Mouse (Mus musculus) CD4-positive, CD25-positive, alpha-beta regulatory T cell, adult 4 months (primary cell): ENCODE results near the gene Ino80. TPM values are rescaled to one million over a fixed set of nuclear protein-coding genes. Genes with fewer than 3 reads are reported as not detected.
A peak's percentile ranks its signal among the peaks of the same experiment; 100 is the strongest.

Experiments
- ATAC-seq: one replicate; pipeline ENCODE4 v1.8.0; 2017
- polyA plus RNA-seq, 2 experiments: library from polyadenylated mRNA; unstranded; fragments of 100-300 nt; shearing (Covaris generic); gene quantifications; one replicate each; pipeline ENCODE4 v1.2.1; 2017

The Ino80 gene
- polyA plus RNA-seq, 2 experiments from 2014 or later = 8.0 to 9.3 TPM

- ATAC-seq = peak; percentile 96
Observed at GRCm38 (mm10) chr2:119436988-119437387, 40.5 kb downstream of the Ino80 start.

DNA sequence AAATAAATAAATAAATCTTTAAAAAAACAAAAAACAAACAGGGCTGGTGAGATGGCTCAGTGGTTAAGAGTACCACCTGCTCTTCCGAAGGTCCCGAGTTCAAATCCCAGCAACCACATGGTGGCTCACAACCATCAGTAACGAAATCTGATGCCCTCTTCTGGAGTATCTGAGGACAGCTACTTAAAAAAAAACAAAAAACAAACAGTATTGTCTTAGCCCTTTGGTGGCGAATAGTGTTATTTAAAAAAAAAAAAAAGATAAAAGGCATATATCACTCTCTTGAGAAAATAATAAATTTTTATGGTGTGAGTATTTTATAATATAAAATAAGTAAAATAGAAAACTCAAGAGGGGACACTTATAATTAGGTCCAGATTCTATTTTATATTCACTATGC is 41.0 kb downstream of the Ino80 start:
- no peak for ATAC-seq

DNA sequence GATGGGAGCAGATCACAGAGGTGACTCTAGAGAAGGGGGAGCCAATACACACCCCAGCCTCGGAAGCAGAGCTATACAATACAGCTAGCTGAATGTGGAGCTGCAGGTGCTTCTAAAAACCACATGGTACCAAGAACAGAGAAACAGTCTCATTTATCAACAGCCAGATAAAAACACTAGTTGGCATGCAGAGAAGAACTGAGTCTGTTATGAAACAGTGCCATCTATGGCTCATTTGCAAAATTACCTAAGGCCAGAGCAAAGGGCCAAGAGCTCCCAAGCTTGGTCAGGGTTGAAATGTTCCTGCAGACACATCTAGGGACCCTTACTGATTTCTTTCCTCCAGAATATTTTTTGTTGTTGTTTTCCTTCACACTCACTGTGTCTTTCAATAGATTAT is 63.7 kb downstream of the Ino80 start:
- no peak for ATAC-seq

DNA sequence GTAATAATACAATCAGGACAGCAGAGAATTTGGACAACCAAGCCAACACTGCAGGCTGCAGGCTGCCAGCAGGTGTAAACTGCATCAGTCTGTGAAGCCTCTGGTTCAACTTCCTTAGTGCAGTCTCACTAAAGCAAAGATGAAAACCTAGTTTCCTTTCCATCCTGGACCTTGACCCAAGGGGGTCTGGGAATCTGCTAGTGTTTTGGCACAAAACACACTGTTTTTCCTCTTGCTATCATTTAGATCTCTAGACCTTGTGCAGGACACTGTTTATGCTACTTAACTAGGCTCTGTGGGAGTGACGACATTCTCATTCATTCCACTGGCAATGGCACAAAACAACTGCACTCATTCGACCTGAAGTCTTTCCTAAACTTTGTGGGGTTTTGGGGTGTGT is 65.8 kb downstream of the Ino80 start:
- no peak for ATAC-seq

DNA sequence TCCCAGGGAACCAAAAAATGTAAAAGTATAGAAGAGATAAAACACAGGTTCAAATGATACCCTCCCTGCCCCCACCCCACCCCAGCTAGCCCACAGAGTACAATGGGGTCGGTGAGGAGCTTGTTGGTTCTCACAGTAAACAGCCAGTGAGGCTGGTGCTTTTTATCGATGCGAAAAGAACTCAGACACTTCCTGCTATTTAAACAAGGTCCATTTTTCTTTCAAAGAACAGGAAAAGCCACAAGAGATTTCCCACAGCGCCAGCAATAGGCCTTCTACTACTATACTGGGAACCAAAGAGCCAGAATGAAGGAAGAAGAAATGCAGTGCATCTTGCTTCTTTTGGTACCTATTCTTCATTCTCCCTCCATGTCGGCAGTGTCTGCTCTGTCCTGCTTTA is 66.5 kb downstream of the Ino80 start:
- ATAC-seq = no peak

GRCm38 (mm10) chr2:119408733-119409132 is 68.8 kb downstream of the Ino80 start:
- ATAC-seq = no peak

GRCm38 (mm10) chr2:119408278-119408677 is 69.2 kb downstream of the Ino80 start:
- ATAC-seq = no peak

DNA sequence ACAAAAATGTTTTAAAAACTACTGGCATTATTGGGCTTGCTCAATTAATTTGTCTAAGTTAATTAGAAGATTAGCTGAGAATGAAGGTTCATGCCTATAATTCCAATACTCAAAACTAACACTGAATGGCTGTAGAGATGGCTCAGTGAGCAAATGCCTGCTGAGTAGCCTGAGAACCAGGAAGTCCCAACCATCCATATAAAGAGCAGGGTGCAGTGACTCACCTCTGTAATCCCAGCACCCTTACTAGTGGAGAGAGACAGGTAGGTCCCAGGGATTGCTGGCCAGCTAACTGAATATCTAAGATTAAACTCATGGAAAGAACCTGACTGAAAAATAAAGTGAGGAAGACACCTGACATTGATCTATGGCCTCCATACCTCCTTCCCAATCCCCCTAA is 78.2 kb downstream of the Ino80 start:
- ATAC-seq = no peak

- ATAC-seq = no peak
Observed at GRCm38 (mm10) chr2:119398665-119399064, 78.8 kb downstream of the Ino80 start.

DNA sequence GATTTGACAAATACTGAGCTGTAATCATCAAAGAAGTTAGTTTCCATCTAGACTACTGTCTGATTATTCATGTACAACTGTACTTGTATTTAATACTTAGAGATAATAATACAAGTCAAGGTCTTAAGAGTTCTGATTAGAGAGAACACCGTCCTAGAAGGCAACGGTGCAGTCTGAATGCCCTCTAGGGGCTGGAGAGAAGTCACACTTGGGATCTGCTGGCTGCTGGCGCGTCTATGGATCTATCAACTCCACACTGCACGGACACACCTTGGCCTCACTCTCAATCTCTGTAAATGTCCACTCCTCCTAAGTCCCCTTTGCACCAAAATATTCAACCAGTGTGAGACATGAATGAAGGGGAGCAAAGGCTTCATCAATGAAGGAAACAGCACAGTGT is 79.2 kb downstream of the Ino80 start:
- no peak for ATAC-seq

- ATAC-seq = no peak
Observed at GRCm38 (mm10) chr2:119389992-119390391, 87.5 kb downstream of the Ino80 start.

- no peak for ATAC-seq
Observed at GRCm38 (mm10) chr2:119388266-119388665, 89.2 kb downstream of the Ino80 start.

DNA sequence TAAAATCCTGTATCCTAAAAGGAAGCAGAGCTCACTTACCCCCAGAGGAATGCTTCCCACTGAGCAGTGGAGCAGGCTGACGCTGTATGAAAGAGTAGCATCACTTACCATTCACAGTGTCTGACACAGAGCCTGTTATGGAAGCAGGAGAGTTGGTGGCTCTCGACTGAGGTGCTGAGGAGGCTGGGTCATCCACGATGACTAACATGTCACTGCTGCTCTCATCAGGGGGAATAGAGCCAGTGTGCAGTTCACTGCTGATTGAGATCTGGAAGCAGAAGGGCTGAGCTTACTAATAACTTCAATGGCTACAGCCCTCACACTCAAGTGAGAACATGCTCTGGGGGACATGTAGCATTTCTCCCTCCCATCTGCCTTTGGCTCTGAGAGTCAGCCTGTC is 98.0 kb downstream of the Ino80 start:
- no peak for ATAC-seq

GRCm38 (mm10) chr2:119377826-119378225 is 99.7 kb downstream of the Ino80 start:
- no peak for ATAC-seq

DNA sequence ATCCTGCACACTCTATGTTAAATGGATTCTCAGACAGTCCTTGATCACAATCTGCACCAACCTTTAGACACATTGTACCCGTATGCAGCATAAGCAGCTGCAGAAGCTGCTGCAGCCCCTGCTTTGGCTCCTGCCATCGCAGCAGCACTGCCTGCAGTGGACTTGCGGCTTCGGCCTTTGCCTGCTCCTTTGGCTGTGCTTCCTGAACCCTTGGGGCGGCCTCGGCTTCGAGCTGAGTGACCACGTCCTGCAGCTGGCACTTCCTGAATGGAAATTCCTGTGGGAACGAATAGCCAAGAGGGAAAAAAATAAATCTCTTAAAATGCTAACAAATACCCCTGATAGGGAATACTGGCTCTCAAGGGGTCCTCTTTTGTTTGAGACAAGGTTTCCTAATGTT is 100.2 kb downstream of the Ino80 start:
- ATAC-seq = no peak

DNA sequence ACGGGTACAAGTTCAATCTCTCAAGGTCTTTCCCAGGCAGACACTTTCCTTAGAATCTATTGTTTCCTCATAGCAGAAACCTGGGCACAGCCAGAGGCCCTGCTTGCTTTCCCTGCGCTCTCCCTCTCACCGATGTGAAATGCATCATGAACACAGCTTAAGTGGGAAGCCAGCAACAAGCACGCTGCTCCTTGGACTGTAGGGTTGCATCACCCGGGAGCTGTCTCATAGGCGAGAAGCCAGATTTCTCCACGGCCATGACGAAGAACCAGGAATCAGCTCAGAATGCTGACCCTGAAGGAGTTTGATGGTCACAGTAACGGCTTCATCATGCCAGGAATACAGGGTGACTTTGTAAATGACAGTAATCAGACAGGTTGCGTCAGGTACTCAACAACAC is 107.4 kb downstream of the Ino80 start:
- ATAC-seq = no peak

DNA sequence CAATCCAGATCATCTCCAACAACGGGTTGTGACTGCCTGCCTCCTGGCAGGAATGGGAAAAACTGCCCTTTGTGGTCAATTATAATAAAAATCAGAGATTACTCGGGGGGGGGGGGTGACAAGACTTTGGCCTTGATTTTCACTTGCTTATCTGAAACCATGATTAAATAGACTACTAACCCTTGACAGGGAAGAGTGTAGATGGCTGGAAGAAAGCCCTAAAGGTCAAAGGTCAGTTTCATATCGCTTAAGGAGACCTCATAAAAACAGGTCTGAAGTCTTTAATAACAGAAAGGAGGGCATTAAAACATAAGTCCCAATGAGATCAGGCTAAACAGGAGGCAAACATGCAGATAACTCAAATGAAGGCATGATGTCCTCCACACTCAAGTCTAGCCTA is 110.1 kb downstream of the Ino80 start:
- ATAC-seq = no peak

GRCm38 (mm10) chr2:119364969-119365368 is 112.5 kb downstream of the Ino80 start:
- no peak for ATAC-seq

- ATAC-seq = no peak
Observed at GRCm38 (mm10) chr2:119359721-119360291, 117.7 kb downstream of the Ino80 start.

DNA sequence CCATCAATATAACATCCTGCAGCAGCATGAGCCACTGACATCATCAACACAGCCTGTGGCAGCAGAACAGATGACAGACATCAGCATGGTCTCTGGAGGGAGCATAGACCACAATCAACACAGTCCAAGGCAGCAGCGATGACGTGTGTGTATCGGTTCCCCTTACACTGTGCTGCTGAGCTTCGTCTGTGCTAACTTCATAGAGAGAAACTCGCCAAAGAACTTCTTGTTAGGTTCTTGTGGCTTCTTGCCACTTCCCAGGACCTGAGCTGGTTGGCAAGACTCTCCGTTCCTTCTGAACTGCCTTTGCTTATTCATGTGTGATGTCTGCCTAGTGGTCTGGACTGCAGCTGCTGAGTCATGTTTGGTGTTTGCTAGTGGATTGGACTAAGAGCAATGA is 119.2 kb downstream of the Ino80 start:
- ATAC-seq = no peak

- ATAC-seq = no peak
Observed at GRCm38 (mm10) chr2:119356805-119357204, 120.7 kb downstream of the Ino80 start.

GRCm38 (mm10) chr2:119356310-119356709 is 121.2 kb downstream of the Ino80 start:
- no peak for ATAC-seq

DNA sequence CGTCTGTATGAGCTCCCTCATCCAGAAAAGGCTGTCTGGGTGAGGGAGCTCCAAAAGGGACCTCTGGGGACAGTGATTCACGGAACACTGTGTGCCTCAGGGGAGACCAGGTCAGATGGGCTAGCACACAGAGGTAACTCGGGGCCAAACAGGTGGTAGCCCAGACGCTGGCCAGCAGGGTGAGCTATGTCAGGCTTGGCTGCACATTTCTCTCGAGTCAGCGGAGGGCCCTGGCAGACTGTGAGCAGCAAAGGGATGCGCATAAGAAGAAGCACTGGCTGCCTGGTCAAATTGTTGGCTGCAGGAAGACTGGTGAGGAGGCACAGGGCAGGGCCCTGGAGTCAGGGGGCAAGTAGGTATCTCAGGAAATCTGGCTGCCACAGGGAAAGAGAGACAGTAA is 121.8 kb downstream of the Ino80 start:
- no peak for ATAC-seq

GRCm38 (mm10) chr2:119355089-119355488 is 122.4 kb downstream of the Ino80 start:
- ATAC-seq = no peak

DNA sequence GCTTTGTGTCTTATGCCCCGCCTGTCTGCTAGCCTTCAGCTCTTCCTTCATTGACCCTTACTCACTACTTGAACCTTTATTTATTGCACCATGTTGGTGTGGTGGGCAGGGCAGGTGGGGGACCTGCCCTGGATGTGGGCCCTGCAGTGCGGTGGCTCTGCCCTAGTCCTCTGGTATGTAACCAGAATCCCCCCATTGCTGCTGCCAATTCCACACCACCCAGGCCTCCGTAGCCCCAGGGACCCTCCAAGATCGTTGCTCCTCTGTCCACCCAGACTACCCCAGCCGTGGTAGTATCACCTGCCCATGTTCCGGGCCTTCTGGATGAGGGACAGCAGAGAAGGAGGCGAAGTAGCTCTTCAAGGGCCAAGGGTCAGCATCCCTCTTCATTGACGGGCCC is 123.8 kb downstream of the Ino80 start:
- no peak for ATAC-seq
